Mouse (Mus musculus): ENCODE measurements around the gene Sdhaf1.
A peak's percentile ranks its signal among the peaks of the same experiment; 100 is the strongest.

- no peak for TF ChIP-seq POLR2A (IDR thresholded peaks at IDR 0.05; ENCODE audit: borderline replicate concordance, extremely low read depth, insufficient read depth, insufficient read length, poor library complexity, severe bottlenecking)
- peak; percentile 94 for TF ChIP-seq CTCF (IDR thresholded peaks at IDR 0.05; ENCODE audit: borderline replicate concordance, extremely low read depth, insufficient read depth, insufficient read length)
These were observed 8.2 kb upstream of the Sdhaf1 start for GRCm38 (mm10) chr7:30331887-30332286.

All from brain, embryonic 14.5 days (tissue).